Mouse (Mus musculus) G1E (cell line): Measurements from ENCODE around the gene Otol1. TPM values are rescaled to one million over a fixed set of nuclear protein-coding genes. Genes with fewer than 3 reads are reported as not detected.

ENCODE experiments used
- ATAC-seq: 2 replicates; pipeline ENCODE4 v1.8.0; 2016; ENCODE audit warnings: mild to moderate bottlenecking; ENCODE audit not compliant: insufficient number of reproducible peaks, poor library complexity, low FRiP score, severe bottlenecking; ENCODE audit errors: extremely low read depth
- DNase-seq: peaks from one replicate; pipeline ENCODE4 v3.0.0; 2012; ENCODE audit warnings: low spot score
- H3K27me3 ChIP-seq: 2 replicates; pipeline ENCODE4 v1.6.1; 2012; ENCODE audit warnings: mild to moderate bottlenecking, low read length, inconsistent platforms; ENCODE audit not compliant: insufficient read depth
- H3K36me3 ChIP-seq: replicated peaks from 2 replicates; pipeline ENCODE3; 2012; ENCODE audit warnings: mild to moderate bottlenecking, inconsistent platforms
- H3K4me1 ChIP-seq: 2 replicates; pipeline ENCODE4 v1.6.1; 2012; ENCODE audit warnings: low read depth, low read length, inconsistent platforms, mixed read lengths; ENCODE audit not compliant: insufficient read depth
- H3K4me3 ChIP-seq: 2 replicates; pipeline ENCODE4 v1.5.1; 2012; ENCODE audit warnings: low read depth, mild to moderate bottlenecking, inconsistent platforms, low read length, moderate library complexity, mixed read lengths
- H3K9me3 ChIP-seq: replicated peaks from 2 replicates; pipeline ENCODE4 v1.6.1; 2012; ENCODE audit warnings: inconsistent platforms
- CTCF ChIP-seq: IDR thresholded peaks from 2 replicates; pipeline ENCODE4 v1.5.1; 2012; ENCODE audit warnings: low read depth, low read length, inconsistent platforms, mixed read lengths
- GATA1 ChIP-seq: IDR thresholded peaks from 2 replicates; pipeline ENCODE4 v1.6.1; 2012; ENCODE audit warnings: borderline replicate concordance, low read length, inconsistent platforms, mixed read lengths
- GATA2 ChIP-seq: IDR thresholded peaks from 2 replicates; pipeline ENCODE4 v1.6.1; 2012; ENCODE audit warnings: low read depth, low read length, inconsistent platforms, borderline replicate concordance
- POLR2AphosphoS5 ChIP-seq: IDR thresholded peaks from 2 replicates; pipeline ENCODE4 v1.6.1; 2012; ENCODE audit warnings: low read depth, low read length, inconsistent platforms; ENCODE audit not compliant: insufficient replicate concordance
- TAL1 ChIP-seq: conservative IDR thresholded peaks from 2 replicates; pipeline ENCODE4 v1.6.1; 2012; ENCODE audit warnings: low read depth, low read length, inconsistent platforms, mixed read lengths
- polyA plus RNA-seq: library from polyadenylated mRNA; stranded (reverse); fragments of >175 nt; gene quantifications from 2 replicates; pipeline ENCODE4 v1.2.3, GENCODE M21; 2012
- total RNA-seq, 2 experiments: library from RNA; stranded (forward) in 1 of 2; stranded (reverse) in 1 of 2; fragments of 200-1000 nt in 1 of 2; fragments of >200 nt in 1 of 2; fragmentation: Nextera tagmentation in 1 of 2; gene quantifications; 2 replicates each; pipeline ENCODE4 v1.2.3; 2014 to 2017

Otol1 gene
- total RNA-seq (2014; fragmentation: Nextera tagmentation) (not detected in 2 replicates), total RNA-seq (2017) (0.11 TPM in 1 of 2 replicates, not detected in the other), polyA plus RNA-seq (not detected in 2 replicates)

GRCm38 (mm10) chr3:70007313-70007712 is at the start of gene Otol1:
TSS of gene Otol1 (plus strand) at chr3:70007613.
- no peaks in the 10 kb centered on the region for H3K4me1 ChIP-seq

GRCm38 (mm10) chr3:69962187-69962586 is 45.2 kb upstream of the Otol1 start:
- no peaks in the 10 kb centered on the region for H3K27me3 ChIP-seq
- no peak overlapping the region for H3K4me3 ChIP-seq
- TF ChIP-seq GATA1 (no peak), CTCF (peak; percentile 50; the same call in 1 of the 2 replicates), POLR2AphosphoS5 (no peak), TAL1 (no peak), GATA2 (no peak)
- H3K9me3 ChIP-seq: peaks cover 2% of the 10 kb centered on the region; the same call in 1 of the 2 replicates
- H3K4me1 ChIP-seq: no peaks in the 10 kb centered on the region
- DNase-seq: no peak
- no peak; the same call in 1 of the 2 replicates for ATAC-seq
- H3K36me3 ChIP-seq: no peaks in the 10 kb centered on the region

More at GRCm38 (mm10) chr3:70007313-70007712, at the start of gene Otol1:
- H3K36me3 ChIP-seq: no peaks in the 10 kb centered on the region
- H3K4me3 ChIP-seq: no peak within 1 kb of the TSS
- H3K9me3 ChIP-seq: peaks cover 7% of the 10 kb centered on the region
- H3K27me3 ChIP-seq: no peaks in the 10 kb centered on the region
- no peak for TF ChIP-seq GATA2
- no peak for TF ChIP-seq CTCF
- TF ChIP-seq TAL1: no peak
- no peak for TF ChIP-seq GATA1
- TF ChIP-seq POLR2AphosphoS5: no peak
- DNase-seq: no peak
- ATAC-seq: no peak

GRCm38 (mm10) chr3:69971482-69972097 is 35.8 kb upstream of the Otol1 start:
- H3K36me3 ChIP-seq: no peaks in the 10 kb centered on the region
- H3K4me1 ChIP-seq: no peaks in the 10 kb centered on the region
- TF ChIP-seq GATA2: no peak
- no peak for TF ChIP-seq CTCF
- TF ChIP-seq POLR2AphosphoS5: no peak
- TF ChIP-seq TAL1: no peak
- TF ChIP-seq GATA1: no peak
- no peaks in the 10 kb centered on the region for H3K27me3 ChIP-seq
- ATAC-seq (no peak), DNase-seq (no peak)
- no peaks in the 10 kb centered on the region for H3K9me3 ChIP-seq
- no peak overlapping the region for H3K4me3 ChIP-seq

- DNase-seq: no peak
- Histone ChIP-seq H3K9me3 (no peaks in the 10 kb centered on the region), H3K4me3 (no peak overlapping the region), H3K27me3 (no peaks in the 10 kb centered on the region), H3K36me3 (no peaks in the 10 kb centered on the region), H3K4me1 (no peaks in the 10 kb centered on the region)
- no peak for ATAC-seq
- TF ChIP-seq POLR2AphosphoS5 (no peak), GATA1 (no peak), GATA2 (no peak), TAL1 (no peak), CTCF (no peak)
Measured at GRCm38 (mm10) chr3:69978092-69978491, 29.3 kb upstream of the Otol1 start.

GRCm38 (mm10) chr3:69993806-69994205 is 13.6 kb upstream of the Otol1 start:
- H3K9me3 ChIP-seq: no peaks in the 10 kb centered on the region

GRCm38 (mm10) chr3:70001540-70001939 is 5.9 kb upstream of the Otol1 start:
- ATAC-seq: no peak
- Histone ChIP-seq H3K27me3 (no peaks in the 10 kb centered on the region), H3K9me3 (peaks cover under 1% of the 10 kb centered on the region; the same call in 1 of the 2 replicates), H3K4me3 (no peak overlapping the region), H3K36me3 (no peaks in the 10 kb centered on the region), H3K4me1 (no peaks in the 10 kb centered on the region)
- TF ChIP-seq GATA2 (no peak), GATA1 (no peak), TAL1 (no peak), POLR2AphosphoS5 (no peak), CTCF (no peak)
- no peak for DNase-seq

More at GRCm38 (mm10) chr3:69993806-69994205, 13.6 kb upstream of the Otol1 start:
- no peak overlapping the region for H3K4me3 ChIP-seq
- no peak for DNase-seq
- no peak for ATAC-seq
- no peaks in the 10 kb centered on the region for H3K27me3 ChIP-seq
- H3K36me3 ChIP-seq: no peaks in the 10 kb centered on the region
- no peaks in the 10 kb centered on the region for H3K4me1 ChIP-seq
- TF ChIP-seq TAL1 (no peak), POLR2AphosphoS5 (no peak), GATA1 (no peak)
